ENCODE assay signal across 29 mouse cellular contexts in the genomic region with DNA sequence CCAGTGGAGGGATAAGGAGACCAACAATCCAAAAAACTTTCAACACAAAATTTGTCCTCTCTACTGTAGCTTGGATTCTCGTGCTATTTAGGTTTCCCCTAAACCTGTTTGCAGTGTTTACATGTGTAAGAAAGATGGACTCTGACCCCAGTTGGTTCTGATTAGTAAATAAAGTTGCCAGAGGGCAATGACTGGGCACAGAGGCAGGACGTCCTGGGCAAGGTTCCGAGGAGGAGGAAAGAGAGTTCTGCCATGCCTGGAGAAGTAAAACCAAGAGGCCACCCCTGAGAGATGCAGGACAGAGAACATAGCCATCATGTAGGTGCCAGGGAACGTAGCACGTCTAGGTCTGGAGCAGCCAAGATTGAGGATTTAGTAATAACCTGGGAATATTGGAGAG. TPM values are rescaled to one million over a fixed set of nuclear protein-coding genes. Genes with fewer than 3 reads are reported as not detected.
A peak's percentile ranks its signal among the peaks of the same experiment; 100 is the strongest.
DNase-seq lines count a peak whose midpoint lies in the region; ATAC-seq and TF ChIP-seq lines count a peak whose summit lies in the region.
"Had no signal": no experiment of that assay in that cellular context is flagged by ENCODE, and none has a peak within 500 bp of the region (broad histone marks: within the 10 kb centered on the region; RNA-seq: fewer than 3 reads in every experiment).

No protein-coding gene starts in this region.

- no peak for DNase-seq in hindbrain, embryonic 10.5 days (ENCODE audit: low spot score)
- DNase-seq in kidney, adult 8-10 months: peak; percentile 19 to 30
- no peak for DNase-seq in kidney, postnatal 10 days
- peak; percentile 96 for DNase-seq in liver, adult 2 months (ENCODE audit: extremely low read depth, low read depth, low spot score)
- DNase-seq in liver, embryonic 11.5 days (ENCODE audit: low spot score): no peak
- DNase-seq: adrenal gland, adult 2 months; adrenal gland, postnatal 14 days; B cell, adult 2 months; cerebellum, adult 11 months; cerebellum, adult 2 months; cerebellum, adult 9-11 months; cerebellum, postnatal 25 days; forebrain, postnatal 0 days; gastrocnemius, adult 2 months; gastrocnemius, postnatal 14 days; heart, adult 18-20 months; heart, postnatal 14 days; heart, postnatal 4 days had no signal

- H3K27ac ChIP-seq in hindbrain, embryonic 15.5 days (replicated peaks): no peak overlapping the region
- no peak overlapping the region for H3K27ac ChIP-seq in hindbrain, embryonic 10.5 days
- peak overlapping the region; percentile 99 for H3K27ac ChIP-seq in liver, adult 2 months (replicated peaks; ENCODE audit: insufficient read depth, low read depth, low read length)
- no peak overlapping the region for H3K27ac ChIP-seq in liver, embryonic 11.5 days (ENCODE audit: low read depth, low read length)
- H3K27ac ChIP-seq: embryonic facial prominence, embryonic 12.5 days; embryonic facial prominence, embryonic 15.5 days; gastrocnemius, adult 2 months; heart, embryonic 10.5 days; heart, embryonic 13.5 days; hindbrain, embryonic 12.5 days had no signal

- no peaks in the 10 kb centered on the region for H3K79me2 ChIP-seq in liver, adult 2 months (ENCODE audit: control insufficient read depth, insufficient read depth, low read length)

- no peak overlapping the region for H3K4me2 ChIP-seq in hindbrain, embryonic 15.5 days
- no peak overlapping the region for H3K4me2 ChIP-seq in liver, embryonic 11.5 days
- H3K4me2 ChIP-seq: embryonic facial prominence, embryonic 12.5 days; embryonic facial prominence, embryonic 15.5 days; heart, embryonic 13.5 days; hindbrain, embryonic 12.5 days had no signal

- H3K9ac ChIP-seq in hindbrain, embryonic 15.5 days: no peak overlapping the region
- H3K9ac ChIP-seq in liver, adult 2 months (ENCODE audit: low read depth, low read length): peak overlapping the region; percentile 53
- H3K9ac ChIP-seq in liver, embryonic 11.5 days (ENCODE audit: low read depth, low read length): no peak overlapping the region
- H3K9ac ChIP-seq: embryonic facial prominence, embryonic 12.5 days; embryonic facial prominence, embryonic 15.5 days; forebrain, postnatal 0 days; heart, embryonic 13.5 days; hindbrain, embryonic 12.5 days had no signal

- no peak for TF ChIP-seq POLR2A in liver, adult 2 months (IDR thresholded peaks at IDR 0.05; ENCODE audit: extremely low read depth, insufficient read depth, low read length)

- no peaks in the 10 kb centered on the region for H3K9me3 ChIP-seq in hindbrain, embryonic 15.5 days
- H3K9me3 ChIP-seq in hindbrain, embryonic 10.5 days: no peaks in the 10 kb centered on the region
- H3K9me3 ChIP-seq in liver, embryonic 11.5 days (ENCODE audit: control insufficient read depth, low read length): no peaks in the 10 kb centered on the region
- H3K9me3 ChIP-seq: embryonic facial prominence, embryonic 12.5 days; embryonic facial prominence, embryonic 15.5 days; heart, embryonic 10.5 days; heart, embryonic 13.5 days; hindbrain, embryonic 12.5 days had no signal

- peaks cover 34% of the 10 kb centered on the region for H3K36me3 ChIP-seq in hindbrain, embryonic 15.5 days
- peaks cover 92% of the 10 kb centered on the region for H3K36me3 ChIP-seq in hindbrain, embryonic 10.5 days
- peaks cover 30% of the 10 kb centered on the region for H3K36me3 ChIP-seq in liver, adult 2 months (ENCODE audit: control insufficient read depth, insufficient read depth, low read length)
- H3K36me3 ChIP-seq in liver, embryonic 11.5 days (ENCODE audit: control insufficient read depth, insufficient read depth, low read length): peaks cover 12% of the 10 kb centered on the region

- no peak for TF ChIP-seq CTCF in liver, adult 2 months (IDR thresholded peaks at IDR 0.05; ENCODE audit: low read depth, low read length)

- ATAC-seq in hindbrain, embryonic 15.5 days (ENCODE audit: low FRiP score, low read depth): 0 out of 2 replicates have a peak, but pooled peaks have one; percentile 30
- ATAC-seq in liver, embryonic 11.5 days (replicated peaks; ENCODE audit: low FRiP score): no peak
- no peak for ATAC-seq in CD4-positive, CD25-positive, alpha-beta regulatory T cell, adult 4 months
- ATAC-seq: forebrain, embryonic 14.5 days; forebrain, postnatal 0 days; hindbrain, embryonic 16.5 days had no signal

- 94% methylated on average over 5 of the region's 5 CpGs for WGBS in hindbrain, embryonic 15.5 days
- 90% methylated on average over 5 of the region's 5 CpGs for WGBS in hindbrain, embryonic 10.5 days
- WGBS in liver, adult 2 months: 28% methylated on average over 5 of the region's 5 CpGs
- WGBS in liver, embryonic 11.5 days: 86% methylated on average over 5 of the region's 5 CpGs

- H3K27me3 ChIP-seq in hindbrain, embryonic 15.5 days: no peaks in the 10 kb centered on the region
- H3K27me3 ChIP-seq in hindbrain, embryonic 10.5 days (ENCODE audit: insufficient read depth, poor library complexity, severe bottlenecking): no peaks in the 10 kb centered on the region
- H3K27me3 ChIP-seq in liver, adult 2 months (ENCODE audit: control insufficient read depth, insufficient read depth, low read length): no peaks in the 10 kb centered on the region
- no peaks in the 10 kb centered on the region for H3K27me3 ChIP-seq in liver, embryonic 11.5 days (replicated peaks; ENCODE audit: control insufficient read depth, insufficient read depth, low read length)
- H3K27me3 ChIP-seq: embryonic facial prominence, embryonic 12.5 days; embryonic facial prominence, embryonic 15.5 days; heart, embryonic 13.5 days; hindbrain, embryonic 12.5 days had no signal

- no peak overlapping the region for H3K4me3 ChIP-seq in hindbrain, embryonic 15.5 days
- H3K4me3 ChIP-seq in hindbrain, embryonic 10.5 days: no peak overlapping the region
- no peak overlapping the region for H3K4me3 ChIP-seq in liver, adult 2 months (ENCODE audit: insufficient read depth, low read depth, low read length)
- H3K4me3 ChIP-seq in liver, embryonic 11.5 days (ENCODE audit: low read depth, low read length): no peak overlapping the region
- H3K4me3 ChIP-seq: embryonic facial prominence, embryonic 12.5 days; embryonic facial prominence, embryonic 15.5 days; gastrocnemius, adult 2 months; heart, embryonic 10.5 days; heart, embryonic 13.5 days; hindbrain, embryonic 12.5 days had no signal

- no peaks in the 10 kb centered on the region for H3K4me1 ChIP-seq in hindbrain, embryonic 15.5 days (replicated peaks)
- no peaks in the 10 kb centered on the region for H3K4me1 ChIP-seq in hindbrain, embryonic 10.5 days (replicated peaks)
- peaks cover 9% of the 10 kb centered on the region; the same call in 1 of the 2 replicates for H3K4me1 ChIP-seq in liver, adult 2 months (ENCODE audit: control insufficient read depth, insufficient read depth, low read length)
- H3K4me1 ChIP-seq in liver, embryonic 11.5 days (replicated peaks; ENCODE audit: control insufficient read depth, insufficient read depth, low read length): no peaks in the 10 kb centered on the region
- H3K4me1 ChIP-seq: embryonic facial prominence, embryonic 12.5 days; embryonic facial prominence, embryonic 15.5 days; heart, embryonic 10.5 days; heart, embryonic 13.5 days; hindbrain, embryonic 12.5 days had no signal

RNA-seq across cellular contexts. Expression of a gene that starts 19.2 kb away (rescaled TPM):
- polyA plus RNA-seq in hindbrain, embryonic 15.5 days (2015; fragmentation: Nextera tagmentation; extraction: Ambion mirVana): 22.2 and 25.0 TPM in 2 replicates
- 3.4 and 5.2 TPM in 2 replicates for polyA plus RNA-seq in hindbrain, embryonic 10.5 days (2016; fragmentation: Nextera tagmentation; extraction: Ambion mirVana)
- not detected in 2 replicates for total RNA-seq in liver, adult 2 months (2014; rRNA removed)
- 0.04 TPM in 1 of 2 replicates, not detected in the other for polyA plus RNA-seq in liver, adult 2 months (2012; rRNA removed)
- 0.44 and 1.9 TPM in 2 replicates for polyA plus RNA-seq in liver, embryonic 11.5 days (2014; fragmentation: Nextera tagmentation; extraction: Ambion mirVana)
- under 1 TPM; 0.17 to 0.66 TPM for polyA plus RNA-seq in CD4-positive, CD25-positive, alpha-beta regulatory T cell, adult 4 months (2017; shearing (Covaris generic))
- total RNA-seq: common myeloid progenitor, adult 5-6 weeks; MEL had no signal

Comparison
In these comparisons a context has a peak if more than half of its experiments do, and no peak if none do; other contexts are left out.
1. DNase-seq: peak in kidney, adult 8-10 months (2 of 2) and liver, adult 2 months (single experiment); none in hindbrain, embryonic 10.5 days (single experiment), kidney, postnatal 10 days (single experiment) and liver, embryonic 11.5 days (single experiment).